Mouse (Mus musculus) layer of hippocampus, adult 8-10 months (tissue): Measurements from ENCODE around the gene Zmiz1. TPM values are rescaled to one million over a fixed set of nuclear protein-coding genes. Genes with fewer than 3 reads are reported as not detected.

Source experiments
- microRNA-seq, 2 experiments: library from miRNA; unstranded; fragments of <30 nt; microRNA quantifications; one replicate each; pipeline ENCODE4 v1.2.0; 2022
- total RNA-seq, 4 experiments: library from RNA; stranded (reverse); gene quantifications; 2 replicates each; pipeline ENCODE4 v1.2.4; 2022

Zmiz1 gene
- total RNA-seq, 4 experiments from 2014 or later, result 77.0 to 102 (median 92.7) TPM

Small RNA genes within 50 kb of the gene (microRNA-seq; reads per million reads assigned to microRNA genes)
- gene Mir3075, result 0 reads per million in 2 experiments

Other genes starting within 250 kb of the Zmiz1 start
- gene Ppif, start 235.0 kb downstream of the Zmiz1 start, total RNA-seq, result 10 to 100 TPM; 25.5 to 30.6 (median 27.9) TPM